In the genomic region with DNA sequence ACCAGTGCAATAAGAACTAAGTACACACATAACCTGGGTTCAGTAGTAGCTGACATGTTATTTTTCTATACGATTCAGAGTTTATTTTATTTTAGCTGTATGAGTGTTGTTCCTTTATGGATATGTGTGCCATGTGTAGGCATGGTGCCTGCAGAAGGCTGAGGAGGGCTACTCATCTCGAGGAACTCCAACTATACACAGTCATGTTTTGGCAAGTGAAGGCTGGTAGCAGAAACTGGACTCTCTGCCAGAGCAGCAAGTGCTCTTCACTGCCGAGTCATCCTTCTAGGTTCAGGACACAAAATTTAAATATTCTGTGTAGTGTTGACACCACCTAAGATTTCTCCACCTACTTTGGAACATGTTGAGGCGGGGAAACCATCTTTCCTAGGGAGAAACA, we compare ENCODE assay signal across 21 mouse cellular contexts.
DNase-seq lines count a peak whose midpoint lies in the region; ATAC-seq lines count a peak whose summit lies in the region.
"Had no signal": no experiment of that assay in that cellular context is flagged by ENCODE, and none has a peak within 500 bp of the region (broad histone marks: within the 10 kb centered on the region; RNA-seq: fewer than 3 reads in every experiment).

No protein-coding gene starts in this region.

- peak; percentile 21 for DNase-seq in cerebellum, adult 9-11 months
- no peak for DNase-seq in cerebellum, postnatal 4 days (ENCODE audit: low spot score in 2 of 2)
- DNase-seq in frontal cortex, postnatal 14 days (ENCODE audit: low spot score in 2 of 2), result no peak
- DNase-seq in brain, adult 2 months (ENCODE audit: low read depth, low spot score), result peak; percentile 80
- DNase-seq in cerebellum, postnatal 25 days, result peak; percentile 14 to 49
- no peak for DNase-seq in lung, postnatal 10 days
- DNase-seq: adrenal gland, adult 8-10 months; adrenal gland, postnatal 25 days; embryo, embryonic 11 days; gastrocnemius, postnatal 10 days; gastrocnemius, postnatal 36 days; heart, adult 2 months; heart, postnatal 4 days; kidney, adult 18-20 months; kidney, adult 9 months had no signal

- ATAC-seq in frontal cortex, adult (ENCODE audit: low TSS enrichment), result peak; percentile 72
- ATAC-seq: activated CD4-positive, CD25-positive, alpha-beta regulatory T cell, adult 4 months; CD4-positive, CD25-positive, alpha-beta regulatory T cell, adult 4 months; forebrain, embryonic 13.5 days; inflammation-experienced regulatory T-cells, adult 6 months; intestine, embryonic 16.5 days had no signal

Comparison
In these comparisons a context has a peak if more than half of its experiments do, and no peak if none do; other contexts are left out.
1. DNase-seq: peak in cerebellum, adult 9-11 months (single experiment), brain, adult 2 months (single experiment) and cerebellum, postnatal 25 days (2 of 2); none in cerebellum, postnatal 4 days (0 of 2), frontal cortex, postnatal 14 days (0 of 2) and lung, postnatal 10 days (single experiment).